Mouse (Mus musculus): ENCODE data around the gene Cers6.

Cers6 gene

GRCm38 (mm10) chr2:68884573-68884972, 23.3 kb downstream of the Cers6 start:
- no peak for DNase-seq (ENCODE audit: low spot score)

DNA sequence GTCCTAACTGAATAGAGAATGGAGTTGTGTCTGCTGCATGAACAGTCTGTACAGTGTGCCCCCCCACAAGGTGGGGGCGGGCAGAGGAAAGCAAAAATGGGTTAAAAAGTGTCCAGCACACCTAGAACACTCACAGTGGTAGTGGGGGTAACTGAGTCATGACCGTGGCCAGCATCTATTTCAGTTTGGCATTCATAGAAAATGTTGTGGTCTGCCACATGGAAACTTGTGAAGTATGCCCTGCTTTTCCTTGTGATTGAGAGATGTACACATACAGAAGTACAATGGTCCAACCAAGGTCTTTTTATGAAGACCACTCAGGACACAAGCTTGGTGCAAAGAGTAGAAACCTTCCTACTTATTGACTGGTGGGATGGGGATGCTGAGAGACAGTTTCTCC, 24.0 kb downstream of the Cers6 start:
- DNase-seq (ENCODE audit: low spot score), result no peak

DNA sequence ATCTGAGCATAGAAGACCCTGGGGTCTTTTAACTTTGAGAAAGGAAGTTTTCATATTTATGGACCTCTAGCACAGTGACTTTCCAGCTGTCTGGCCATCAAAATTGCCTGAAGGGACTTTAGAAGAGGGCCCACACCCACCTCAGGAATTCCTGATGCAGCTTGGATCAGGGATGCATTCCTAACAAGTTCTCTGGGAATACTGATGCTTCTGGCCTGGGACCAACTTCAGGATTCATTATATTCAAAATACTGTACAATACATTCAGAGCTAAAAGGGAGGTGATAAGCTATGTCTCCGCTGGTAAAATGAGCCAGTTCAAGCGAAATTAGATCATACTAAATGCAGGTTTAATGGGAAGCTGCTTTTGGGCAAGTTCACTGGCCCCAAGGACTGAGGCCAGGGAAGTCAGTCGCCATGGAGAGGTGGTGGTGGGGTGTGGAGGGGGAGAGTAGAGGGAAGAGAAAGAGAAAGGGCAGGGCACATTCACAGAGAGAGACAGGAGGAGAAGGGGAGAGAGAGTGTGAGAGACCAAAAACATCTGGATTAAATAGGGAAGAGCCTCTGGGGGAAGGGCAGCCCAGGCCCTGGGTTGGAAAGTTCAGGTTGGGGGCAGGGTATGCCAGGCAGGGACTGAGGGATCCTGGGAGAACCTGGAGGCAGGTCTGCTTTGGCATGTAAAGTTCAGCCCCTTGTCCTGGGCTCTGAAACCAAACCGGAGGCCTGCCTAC, 24.7 kb downstream of the Cers6 start:
- DNase-seq (ENCODE audit: low spot score), result no peak

- no peak for DNase-seq (ENCODE audit: low spot score)
Measured at GRCm38 (mm10) chr2:68886661-68887060, 25.4 kb downstream of the Cers6 start.

DNA sequence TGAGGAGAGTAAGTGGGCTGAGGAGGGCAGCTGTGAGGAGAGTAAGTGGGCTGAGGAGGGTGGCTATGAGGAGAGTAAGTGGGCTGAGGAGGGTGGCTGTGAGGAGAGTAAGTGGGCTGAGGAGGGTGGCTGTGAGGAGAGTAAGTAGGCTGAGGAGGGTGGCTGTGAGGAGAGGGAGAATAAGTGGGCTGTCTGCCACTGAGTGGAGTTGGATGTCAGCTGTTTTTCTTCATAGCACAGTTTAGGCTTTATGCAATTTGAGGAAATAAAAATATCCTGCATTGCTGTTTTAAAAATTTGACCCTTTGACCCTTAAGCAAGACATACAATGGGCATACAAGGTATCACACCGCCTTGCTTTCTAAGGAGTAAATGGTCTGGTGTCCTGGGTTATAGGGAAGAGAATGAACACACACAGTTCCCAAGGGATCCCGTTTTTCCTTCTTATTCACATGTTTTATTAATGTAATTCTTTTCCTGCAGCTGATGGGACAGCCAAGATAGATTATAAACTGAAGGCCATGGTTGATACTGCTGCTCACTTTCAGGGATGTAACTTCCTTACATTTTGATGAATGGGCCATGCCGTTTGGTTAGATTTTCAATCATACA, 27.0 kb downstream of the Cers6 start:
- DNase-seq (ENCODE audit: low spot score), result no peak

DNA sequence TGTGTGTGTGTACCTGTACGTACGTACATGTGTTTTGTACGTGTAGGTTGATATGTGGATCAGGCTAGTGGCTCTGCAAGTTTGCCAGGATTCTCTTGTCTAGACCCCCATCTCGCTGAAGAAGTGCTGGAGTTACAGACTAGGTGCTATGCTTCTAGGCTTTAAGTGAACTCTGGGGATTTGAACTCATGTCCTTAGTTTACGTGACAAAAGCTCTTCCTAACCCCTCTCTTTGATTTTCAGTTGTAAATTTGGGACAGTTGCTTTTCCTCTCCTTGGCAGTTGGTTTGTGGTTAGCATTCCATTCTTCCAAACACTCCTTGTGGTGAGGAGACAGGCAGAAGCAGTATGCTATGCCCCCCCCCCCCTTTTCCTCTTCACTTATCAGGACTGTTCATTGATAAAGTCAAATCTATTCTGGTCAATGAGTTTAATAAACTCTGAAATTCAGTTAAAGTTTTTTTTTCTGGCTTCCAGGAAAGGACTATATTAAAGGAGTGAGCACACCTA, 28.5 kb downstream of the Cers6 start:
- DNase-seq (ENCODE audit: low spot score), result no peak

DNA sequence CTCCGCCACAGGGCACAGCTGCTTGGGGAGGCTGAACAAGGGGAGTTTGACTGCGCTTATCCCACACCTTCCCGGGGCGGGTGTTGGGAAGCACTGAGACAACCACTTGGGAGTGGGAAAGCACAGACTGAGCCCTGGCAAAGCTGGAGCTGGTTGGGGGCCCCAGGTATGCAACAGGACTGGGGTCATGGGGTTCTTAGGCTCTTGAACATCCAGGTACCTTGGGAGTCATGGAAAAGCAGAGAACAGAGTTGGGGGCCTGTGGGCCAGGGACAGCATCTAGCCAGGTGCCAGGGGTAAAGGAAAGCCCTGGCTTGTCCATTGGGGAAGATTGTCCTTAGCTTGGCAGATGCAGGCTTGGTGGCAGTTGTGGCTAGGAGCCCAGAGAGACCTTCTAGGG, 31.2 kb downstream of the Cers6 start:
- no peak for DNase-seq (ENCODE audit: low spot score)

DNA sequence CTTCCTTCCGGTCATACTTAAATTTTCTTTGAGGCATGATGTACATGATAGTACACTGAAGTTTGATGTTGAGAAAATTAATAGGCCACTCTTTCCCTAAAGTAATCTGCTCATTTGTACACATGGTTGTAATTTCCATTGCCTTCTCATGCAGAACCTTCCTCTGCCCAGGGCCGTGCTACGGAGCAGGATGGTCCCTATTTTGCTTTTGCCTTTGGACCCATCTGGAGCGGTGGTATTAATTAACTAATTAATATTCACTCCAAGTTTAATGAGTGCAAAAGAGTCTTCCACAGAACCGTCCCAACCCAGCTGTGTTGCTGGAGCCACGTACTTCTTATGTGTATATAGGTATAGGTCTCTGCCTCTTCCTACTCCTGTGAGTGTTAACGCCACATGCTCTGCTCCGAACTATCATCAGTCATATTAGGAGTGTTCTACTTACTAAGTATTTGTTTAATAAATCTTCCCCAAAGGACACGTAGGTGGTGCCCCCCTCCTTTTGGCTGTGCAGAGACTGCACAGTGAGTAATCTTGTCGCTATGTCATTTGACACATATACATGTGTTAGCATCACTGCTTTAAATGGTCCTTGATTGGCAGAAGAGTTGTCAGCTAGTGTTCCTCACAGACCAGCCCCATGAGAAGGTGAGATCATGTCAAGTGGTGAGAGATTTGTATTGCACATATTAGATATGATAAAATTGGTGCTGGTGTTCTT, 34.0 kb downstream of the Cers6 start:
- DNase-seq (ENCODE audit: low spot score), result no peak

GRCm38 (mm10) chr2:68896196-68896595, 35.0 kb downstream of the Cers6 start:
- DNase-seq (ENCODE audit: low spot score), result no peak

DNA sequence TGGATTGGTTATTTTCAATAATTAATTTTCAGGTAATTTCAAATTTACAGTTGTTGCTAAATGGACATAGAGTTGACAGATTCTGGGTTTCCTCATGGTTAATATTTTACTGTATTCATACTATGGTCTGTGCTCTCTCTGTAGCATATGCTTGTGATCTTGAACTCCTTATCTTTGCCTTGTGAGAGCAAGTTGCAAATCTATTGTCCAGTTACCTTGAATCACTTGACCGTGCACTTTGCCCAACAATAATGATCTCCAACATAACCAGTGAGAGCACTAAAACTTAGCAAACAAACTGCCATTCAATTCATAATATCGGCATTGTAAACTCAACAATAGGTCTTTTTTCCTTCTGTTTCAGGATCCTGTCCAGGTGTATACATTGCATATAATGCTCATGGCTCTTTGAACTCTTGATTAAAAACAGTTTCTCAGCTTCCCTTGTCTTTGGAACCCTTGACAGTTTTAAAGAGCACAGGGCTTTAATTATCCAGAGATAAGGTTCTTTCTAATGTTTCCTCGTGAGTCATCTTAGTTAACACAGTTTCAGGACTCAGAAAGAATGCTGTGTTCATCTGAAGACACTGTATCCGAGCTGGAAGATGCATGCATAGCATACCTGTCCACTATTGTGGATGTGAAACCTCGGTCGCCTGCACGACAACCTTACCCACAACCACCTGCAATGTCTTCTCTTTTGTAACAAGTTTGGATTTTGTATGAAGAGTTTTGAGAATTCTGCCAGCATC, 38.7 kb downstream of the Cers6 start:
- DNase-seq (ENCODE audit: low spot score), result no peak

DNA sequence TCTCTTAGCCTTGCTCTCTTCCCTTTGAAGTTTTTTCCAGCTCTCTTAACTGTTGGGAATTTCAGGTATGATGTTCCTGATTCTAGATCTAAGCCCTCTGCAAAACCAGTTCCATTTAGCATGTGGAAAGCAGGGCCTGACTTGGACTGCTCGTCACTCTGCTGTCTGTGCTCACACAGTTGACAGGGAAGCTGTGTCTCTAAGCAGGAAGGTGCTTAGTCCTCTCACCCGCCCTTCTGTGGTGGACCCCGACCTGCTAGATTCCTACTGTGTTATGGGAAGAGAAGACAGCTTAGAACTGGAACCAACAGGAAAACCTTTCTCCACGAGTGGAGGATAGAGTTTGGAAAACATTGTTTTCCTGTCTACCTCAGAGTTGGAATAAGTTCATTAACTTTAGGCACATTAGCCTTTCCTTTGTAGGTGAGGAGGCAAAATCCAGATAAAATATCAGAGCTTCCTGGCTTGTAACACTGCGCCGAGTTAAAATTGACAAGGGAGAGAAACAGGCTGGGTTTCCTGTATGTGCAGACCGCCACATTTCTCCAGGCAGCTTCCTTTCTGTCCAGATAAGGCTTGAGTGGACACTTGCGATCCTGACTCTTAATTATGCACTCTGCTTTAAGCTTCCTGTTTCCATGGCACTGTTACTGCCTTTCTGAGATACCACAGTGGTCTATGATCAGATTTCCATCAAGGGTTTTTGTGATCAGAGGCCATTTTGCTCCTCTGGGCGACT, 39.6 kb downstream of the Cers6 start:
- DNase-seq (ENCODE audit: low spot score), result no peak

GRCm38 (mm10) chr2:68901708-68902107, 40.5 kb downstream of the Cers6 start:
- DNase-seq (ENCODE audit: low spot score), result no peak

DNA sequence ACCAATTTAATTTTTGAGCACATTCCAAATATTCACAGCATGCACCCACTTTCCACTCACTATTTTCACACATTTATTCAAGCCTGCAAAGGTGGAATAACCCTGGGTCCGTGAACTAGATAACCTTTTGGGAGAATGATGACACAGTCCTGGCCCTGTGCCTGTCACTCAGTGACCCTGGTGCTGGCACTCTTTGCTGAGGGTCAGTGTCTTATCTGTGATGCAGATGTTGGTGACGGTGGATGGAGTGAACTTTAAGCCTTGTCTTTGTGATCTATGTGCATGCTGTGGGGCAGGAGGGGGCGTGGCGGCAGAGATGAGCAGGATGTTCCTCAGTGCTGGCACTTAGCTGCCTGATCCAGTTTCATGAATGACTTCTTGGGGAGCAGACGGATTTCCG, 41.3 kb downstream of the Cers6 start:
- no peak for DNase-seq (ENCODE audit: low spot score)

DNA sequence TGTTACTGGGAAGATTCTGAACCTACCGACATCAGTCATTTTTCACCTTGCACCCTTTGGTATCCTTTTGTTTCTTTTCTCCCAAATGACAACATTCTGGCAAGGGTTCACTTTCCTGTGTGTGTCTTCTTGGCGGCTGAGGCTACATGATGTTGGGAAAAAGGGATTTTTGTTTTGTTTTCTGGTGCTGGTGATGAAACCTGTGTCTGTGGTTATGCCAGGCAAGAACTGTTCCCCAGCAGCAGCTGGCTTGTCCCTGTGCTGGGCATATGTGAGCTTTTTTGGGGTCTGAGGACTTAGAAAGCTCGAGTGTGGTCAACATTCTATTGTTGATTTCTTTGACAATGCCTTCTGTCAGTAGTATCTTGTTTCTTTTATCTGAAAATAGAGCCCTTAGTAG, 45.7 kb downstream of the Cers6 start:
- no peak for DNase-seq (ENCODE audit: low spot score)

DNA sequence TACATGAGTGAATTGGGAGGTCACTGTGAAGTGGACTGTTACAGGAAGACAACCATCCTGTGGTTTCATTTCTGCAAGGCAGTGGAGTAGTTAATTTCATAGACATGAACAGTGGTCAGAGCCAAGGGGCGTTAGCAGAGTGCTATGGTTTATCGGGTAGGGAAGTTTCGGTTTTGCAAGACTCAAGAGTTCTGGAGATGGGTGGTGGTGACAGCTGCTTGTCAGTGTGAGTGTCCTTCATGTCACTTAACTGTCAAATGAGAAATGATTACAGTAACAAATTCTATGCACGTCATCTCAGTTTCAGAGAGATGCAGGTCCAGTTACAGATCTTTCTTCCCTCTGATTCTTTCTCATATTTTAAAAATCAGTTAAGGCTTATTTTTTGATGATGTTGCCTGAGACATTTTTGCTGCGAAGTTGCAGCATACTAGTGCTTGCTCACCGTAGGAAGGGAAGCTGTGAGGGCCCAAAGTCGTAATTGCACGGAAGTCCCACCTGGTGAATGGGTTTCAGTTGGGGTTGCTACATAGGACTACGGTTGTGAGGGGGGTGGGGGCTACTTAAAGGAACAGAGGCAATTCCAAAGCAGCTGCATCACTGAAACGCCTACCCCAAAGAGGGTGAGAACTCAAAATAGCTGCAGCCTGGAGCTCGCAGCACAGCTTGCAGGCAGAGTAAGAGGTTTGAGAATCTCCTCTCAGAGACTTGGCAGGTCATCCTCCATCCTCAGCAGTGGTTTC, 46.7 kb downstream of the Cers6 start:
- DNase-seq (ENCODE audit: low spot score), result no peak

DNA sequence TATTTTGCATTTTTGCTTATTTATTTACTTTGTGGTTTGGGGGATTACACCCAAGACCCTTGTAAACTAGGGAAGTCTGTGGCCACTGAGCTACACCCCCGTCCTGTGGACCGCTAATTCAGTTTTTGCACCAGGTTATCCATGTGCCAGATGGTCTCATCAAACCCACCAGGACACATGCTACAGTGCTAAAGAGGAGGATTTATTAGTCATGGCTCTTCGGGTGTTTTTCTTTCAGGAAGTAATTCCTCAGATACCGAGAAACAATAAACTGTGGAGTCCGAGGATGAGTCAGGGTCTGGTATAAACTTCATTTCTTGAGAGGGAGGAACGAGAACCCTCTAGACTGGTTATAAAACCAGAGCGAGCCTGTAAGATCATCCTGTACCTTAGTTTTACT, 49.5 kb downstream of the Cers6 start:
- DNase-seq (ENCODE audit: low spot score), result no peak

- no peak for DNase-seq (ENCODE audit: low spot score)
Measured at GRCm38 (mm10) chr2:68911587-68912483, 50.6 kb downstream of the Cers6 start.

GRCm38 (mm10) chr2:68915742-68916141, 54.5 kb downstream of the Cers6 start:
- DNase-seq (ENCODE audit: low spot score), result no peak

DNA sequence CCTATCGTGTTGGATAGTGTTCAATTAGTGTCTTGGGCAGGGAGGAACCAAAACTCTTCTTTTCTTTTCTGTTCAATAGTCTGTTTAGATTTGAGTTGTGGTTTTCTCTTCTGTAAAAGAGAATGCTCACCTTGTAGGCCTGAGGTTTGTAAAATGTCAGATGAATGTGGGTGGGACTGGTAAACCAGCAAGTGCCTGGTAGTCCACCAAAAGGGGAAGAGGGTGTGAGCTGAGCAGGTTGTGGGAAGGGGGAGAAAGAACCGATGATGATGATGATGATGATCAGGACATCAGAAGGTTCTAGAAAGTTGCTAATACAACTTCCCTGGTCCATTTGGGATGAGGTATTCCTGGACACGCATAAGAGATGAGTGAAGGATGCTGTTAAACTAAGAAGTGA, 55.1 kb downstream of the Cers6 start:
- DNase-seq (ENCODE audit: low spot score), result no peak

GRCm38 (mm10) chr2:68917010-68917409, 55.8 kb downstream of the Cers6 start:
- no peak for DNase-seq (ENCODE audit: low spot score)

All from ovary, postnatal 10 days (tissue).